Mouse (Mus musculus) megakaryocyte, embryonic 14.5 days (primary cell): Measurements from ENCODE around the gene Gng13.

Source experiments
- FLI1 ChIP-seq: IDR thresholded peaks from 2 replicates; pipeline ENCODE4 v1.6.1; 2012; ENCODE audit warnings: low read length, inconsistent platforms, mixed read lengths
- GATA1 ChIP-seq: IDR thresholded peaks from 3 replicates; pipeline ENCODE4 v1.6.1; 2012; ENCODE audit warnings: mixed read lengths, low read length, inconsistent platforms, borderline replicate concordance

DNA sequence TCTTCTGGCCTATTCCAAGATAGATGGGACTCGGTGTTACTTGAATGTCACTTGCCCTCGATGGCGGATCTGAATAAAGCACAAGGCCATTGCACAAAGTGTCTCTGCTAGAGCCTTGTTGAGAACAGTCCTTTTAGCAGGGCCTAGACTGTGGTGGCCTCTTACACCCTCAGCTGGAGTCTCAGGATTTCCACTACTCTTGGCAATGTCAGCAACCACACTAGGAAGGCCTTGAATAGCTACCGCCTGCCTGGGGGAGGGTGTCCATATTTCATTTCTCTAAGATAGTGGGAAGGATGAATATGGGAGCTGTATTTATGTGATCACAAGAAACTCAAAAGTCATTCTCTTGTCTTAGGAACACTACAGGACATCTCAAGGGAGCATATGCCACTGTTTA is 31.3 kb downstream of the Gng13 start:
- TF ChIP-seq GATA1, result no peak
- TF ChIP-seq FLI1, result no peak
